Mouse (Mus musculus): Measurements from ENCODE around the gene Kcnma1. TPM values are rescaled to one million over a fixed set of nuclear protein-coding genes. Genes with fewer than 3 reads are reported as not detected.

Kcnma1 gene
- total RNA-seq, 2 experiments from 2014 or later, result not detected

DNA sequence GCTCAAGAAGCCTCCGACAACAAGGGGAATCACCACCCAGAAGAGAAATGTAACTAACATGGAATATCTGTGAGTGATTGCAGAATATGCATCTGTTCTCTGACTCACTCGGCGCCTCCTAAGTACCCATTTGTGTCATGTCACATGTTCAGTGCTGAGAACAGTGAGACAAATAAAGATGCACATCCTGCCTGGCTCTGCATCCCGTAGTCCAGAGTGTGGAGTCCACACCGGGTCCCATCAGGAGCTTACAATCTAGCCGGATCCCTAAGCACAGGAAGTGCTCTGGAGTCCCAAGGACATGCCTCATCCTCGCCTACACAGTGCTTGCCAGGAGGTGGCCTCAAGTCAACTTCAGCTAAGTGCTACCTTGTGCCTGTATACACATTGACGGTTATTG is 32.1 kb downstream of the Kcnma1 start:
- no peak for ATAC-seq (replicated peaks; ENCODE audit: low FRiP score, poor library complexity, severe bottlenecking)

GRCm38 (mm10) chr14:23974685-23975084 is 39.6 kb downstream of the Kcnma1 start:
- no peak for ATAC-seq (replicated peaks; ENCODE audit: low FRiP score, poor library complexity, severe bottlenecking)

DNA sequence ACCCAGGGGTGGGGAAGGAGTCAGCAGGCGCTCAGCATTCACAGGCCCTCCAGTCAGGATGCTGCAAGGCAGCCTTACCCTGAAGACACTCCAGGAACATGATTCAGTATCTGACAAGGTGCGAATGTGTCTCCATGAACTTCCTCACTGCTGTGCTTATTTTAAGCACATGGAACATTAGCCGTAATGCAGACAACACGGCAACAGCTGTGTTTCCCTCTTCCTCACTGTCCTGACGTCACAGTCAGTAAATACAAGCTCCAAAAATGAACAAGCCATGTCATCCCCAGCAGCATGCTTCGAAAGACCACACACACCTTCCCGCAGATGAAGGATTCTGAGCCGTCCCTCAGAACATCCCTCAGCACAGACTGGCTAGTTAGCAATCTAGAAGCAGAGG is 47.8 kb downstream of the Kcnma1 start:
- ATAC-seq (replicated peaks; ENCODE audit: low FRiP score, poor library complexity, severe bottlenecking), result no peak

- no peak for ATAC-seq (replicated peaks; ENCODE audit: low FRiP score, poor library complexity, severe bottlenecking)
These were observed 55.2 kb downstream of the Kcnma1 start for GRCm38 (mm10) chr14:23959061-23959460.

GRCm38 (mm10) chr14:23957270-23957669 is 57.0 kb downstream of the Kcnma1 start:
- no peak for ATAC-seq (replicated peaks; ENCODE audit: low FRiP score, poor library complexity, severe bottlenecking)

GRCm38 (mm10) chr14:23943876-23944275 is 70.4 kb downstream of the Kcnma1 start:
- no peak for ATAC-seq (replicated peaks; ENCODE audit: low FRiP score, poor library complexity, severe bottlenecking)

GRCm38 (mm10) chr14:23943152-23943551 is 71.1 kb downstream of the Kcnma1 start:
- ATAC-seq (replicated peaks; ENCODE audit: low FRiP score, poor library complexity, severe bottlenecking), result no peak

DNA sequence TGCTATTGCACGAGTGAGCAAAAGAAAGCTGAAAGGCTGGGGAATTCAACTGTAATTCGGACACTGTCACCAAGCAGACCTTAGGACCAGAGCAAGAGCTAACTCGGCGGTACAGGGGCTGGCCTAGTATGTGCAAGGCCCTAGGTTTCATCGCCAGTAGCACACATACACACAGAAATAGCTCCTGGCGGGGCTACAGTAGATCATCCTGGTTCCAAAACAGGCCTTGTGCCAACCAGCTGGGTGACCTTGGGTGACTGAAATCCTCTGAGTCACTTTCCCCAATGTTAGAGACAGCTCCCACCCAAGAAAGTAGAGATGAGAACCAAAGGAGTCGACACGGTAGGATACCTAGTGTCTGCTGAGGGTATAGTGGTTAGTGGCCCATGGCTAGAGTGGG is 72.2 kb downstream of the Kcnma1 start:
- no peak for ATAC-seq (replicated peaks; ENCODE audit: low FRiP score, poor library complexity, severe bottlenecking)

DNA sequence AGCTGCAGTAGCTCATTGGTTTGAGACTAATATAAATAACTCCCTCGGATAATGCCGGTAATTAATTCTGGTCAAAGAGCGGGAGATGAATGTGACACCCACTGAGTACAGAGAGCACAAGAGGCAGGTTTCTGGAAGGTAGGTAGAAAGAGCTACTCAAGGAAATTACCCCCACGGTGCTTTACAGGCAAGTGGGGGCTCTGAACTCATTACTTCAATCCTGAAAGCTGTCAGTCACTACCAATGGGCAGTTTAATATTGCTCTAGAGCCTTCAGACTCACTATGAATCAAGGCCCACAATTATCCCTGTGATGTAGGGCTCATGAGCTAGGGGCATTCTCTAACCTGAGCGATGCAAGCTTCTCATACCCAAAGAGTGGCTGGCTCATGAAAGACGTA is 79.3 kb downstream of the Kcnma1 start:
- no peak for ATAC-seq (replicated peaks; ENCODE audit: low FRiP score, poor library complexity, severe bottlenecking)

- ATAC-seq (replicated peaks; ENCODE audit: low FRiP score, poor library complexity, severe bottlenecking), result no peak
These were observed 82.6 kb downstream of the Kcnma1 start for GRCm38 (mm10) chr14:23931671-23932071.

DNA sequence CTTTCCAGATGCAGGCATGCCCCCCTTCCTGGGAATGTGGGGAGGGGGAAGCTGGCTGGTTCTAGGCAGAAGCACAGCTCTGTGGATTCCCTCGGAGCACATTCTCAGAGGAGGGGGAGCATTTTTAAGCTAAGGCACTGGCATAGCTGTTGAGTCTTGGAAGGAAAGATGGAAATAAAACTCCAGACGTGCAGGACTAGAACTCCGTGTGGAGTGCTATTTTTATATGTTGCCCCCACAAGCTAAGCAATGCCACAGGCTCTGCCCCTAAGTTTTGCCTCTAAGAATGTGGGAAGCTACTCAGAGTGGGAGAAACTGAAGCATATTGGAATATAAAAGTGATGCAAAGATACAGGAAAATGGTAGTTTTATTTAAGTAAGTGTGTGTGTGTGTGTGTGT is 85.1 kb downstream of the Kcnma1 start:
- ATAC-seq (replicated peaks; ENCODE audit: low FRiP score, poor library complexity, severe bottlenecking), result no peak

GRCm38 (mm10) chr14:23923356-23923755 is 90.9 kb downstream of the Kcnma1 start:
- ATAC-seq (replicated peaks; ENCODE audit: low FRiP score, poor library complexity, severe bottlenecking), result no peak

DNA sequence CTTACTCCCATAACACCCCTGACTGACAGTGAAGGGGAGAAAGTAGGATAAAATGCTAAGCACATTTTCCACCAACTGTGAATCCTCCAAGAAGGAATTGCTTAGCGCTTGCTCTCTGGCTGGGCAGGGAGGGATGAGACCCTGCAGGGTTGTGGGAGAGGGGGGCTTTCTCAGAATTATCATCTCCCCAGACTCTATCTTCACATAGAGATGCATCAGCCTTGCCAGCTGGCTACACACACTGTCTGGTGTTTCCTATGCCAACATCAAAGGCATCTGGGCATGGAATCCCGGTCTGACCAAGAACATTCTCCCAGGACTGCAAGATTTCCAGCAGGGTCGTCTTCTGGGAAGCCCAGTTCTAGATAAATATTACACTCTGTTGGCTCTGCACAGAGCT is 91.5 kb downstream of the Kcnma1 start:
- no peak for ATAC-seq (replicated peaks; ENCODE audit: low FRiP score, poor library complexity, severe bottlenecking)

GRCm38 (mm10) chr14:23911108-23911629 is 103.1 kb downstream of the Kcnma1 start:
- no peak for ATAC-seq (replicated peaks; ENCODE audit: low FRiP score, poor library complexity, severe bottlenecking)

GRCm38 (mm10) chr14:23908564-23908963 is 105.7 kb downstream of the Kcnma1 start:
- ATAC-seq (replicated peaks; ENCODE audit: low FRiP score, poor library complexity, severe bottlenecking), result no peak

- no peak for ATAC-seq (replicated peaks; ENCODE audit: low FRiP score, poor library complexity, severe bottlenecking)
These were observed 111.5 kb downstream of the Kcnma1 start for GRCm38 (mm10) chr14:23902636-23903279.

DNA sequence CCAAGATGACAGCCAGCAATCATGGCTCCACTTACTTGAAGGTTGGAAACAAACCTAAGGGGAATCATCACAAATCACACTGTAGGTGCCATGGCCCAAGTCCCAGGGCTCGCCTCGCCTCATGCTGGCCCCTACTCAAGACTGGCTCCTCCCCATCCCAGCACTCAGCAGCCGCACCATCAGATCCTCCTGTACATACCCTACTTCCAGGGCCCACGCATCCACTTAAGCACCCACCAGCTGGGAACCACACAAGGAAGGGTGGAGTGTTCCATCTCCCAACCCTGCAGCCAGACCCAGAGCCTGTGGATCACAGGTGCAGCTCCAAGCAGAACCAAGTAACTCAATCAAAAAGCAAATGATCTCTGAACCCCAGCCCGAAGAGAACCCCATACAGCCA is 114.8 kb downstream of the Kcnma1 start:
- no peak for ATAC-seq (replicated peaks; ENCODE audit: low FRiP score, poor library complexity, severe bottlenecking)

DNA sequence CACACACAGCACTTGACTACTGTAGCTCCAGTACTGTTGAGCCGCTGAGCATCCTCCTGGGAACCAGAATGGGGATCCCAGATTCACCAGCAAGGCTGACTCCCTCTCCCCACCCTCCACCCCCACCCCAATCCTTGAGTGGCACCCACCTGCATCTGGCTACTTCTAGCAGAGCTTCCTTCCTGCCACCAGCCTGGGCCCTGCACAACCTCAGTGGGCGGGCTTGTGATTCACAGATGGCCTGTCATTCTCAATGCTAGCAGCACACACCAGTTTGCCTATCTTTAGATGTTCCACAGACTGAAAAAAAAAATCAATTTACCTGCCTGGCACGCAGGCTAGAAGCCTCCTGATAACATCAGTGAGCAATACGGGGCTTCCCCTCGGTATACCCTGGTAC is 116.5 kb downstream of the Kcnma1 start:
- ATAC-seq (replicated peaks; ENCODE audit: low FRiP score, poor library complexity, severe bottlenecking), result no peak

DNA sequence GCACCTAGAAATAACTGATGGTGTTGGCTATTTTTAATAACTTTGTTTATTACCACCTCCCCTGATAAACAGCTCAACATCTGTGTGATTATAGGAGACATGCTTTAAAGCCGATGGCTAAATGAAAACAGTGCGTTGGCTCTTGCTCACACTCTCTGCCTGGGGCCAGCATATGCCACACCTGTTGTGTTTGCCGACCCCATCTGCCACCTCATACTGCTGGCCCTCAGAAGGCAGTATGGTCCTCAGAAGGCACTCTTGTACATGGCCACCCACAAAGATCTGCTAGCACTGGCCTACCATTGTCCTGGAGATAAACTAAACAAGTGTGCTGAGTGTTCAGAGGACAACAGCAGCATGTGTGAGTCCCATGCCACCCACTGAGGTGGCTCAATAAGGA is 118.3 kb downstream of the Kcnma1 start:
- ATAC-seq (replicated peaks; ENCODE audit: low FRiP score, poor library complexity, severe bottlenecking), result no peak

DNA sequence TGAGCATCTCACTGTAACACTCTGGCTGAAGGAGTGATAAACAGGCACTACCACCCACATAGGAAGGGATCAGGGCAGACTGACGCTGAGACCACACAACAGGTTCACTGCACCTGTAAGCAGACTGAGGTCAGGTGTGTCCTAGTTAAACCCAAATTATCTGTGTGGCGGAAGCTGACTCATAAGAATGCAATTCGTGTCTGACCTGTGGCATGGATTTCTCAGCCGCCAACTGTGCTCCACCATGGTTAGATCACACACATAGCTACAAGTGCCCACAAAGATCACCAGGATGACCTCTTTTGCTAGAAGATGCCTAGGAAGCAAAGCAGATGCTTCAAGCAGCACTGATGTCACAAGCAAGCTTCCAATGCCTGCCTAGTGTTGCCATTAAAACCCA is 128.2 kb downstream of the Kcnma1 start:
- no peak for ATAC-seq (replicated peaks; ENCODE audit: low FRiP score, poor library complexity, severe bottlenecking)

DNA sequence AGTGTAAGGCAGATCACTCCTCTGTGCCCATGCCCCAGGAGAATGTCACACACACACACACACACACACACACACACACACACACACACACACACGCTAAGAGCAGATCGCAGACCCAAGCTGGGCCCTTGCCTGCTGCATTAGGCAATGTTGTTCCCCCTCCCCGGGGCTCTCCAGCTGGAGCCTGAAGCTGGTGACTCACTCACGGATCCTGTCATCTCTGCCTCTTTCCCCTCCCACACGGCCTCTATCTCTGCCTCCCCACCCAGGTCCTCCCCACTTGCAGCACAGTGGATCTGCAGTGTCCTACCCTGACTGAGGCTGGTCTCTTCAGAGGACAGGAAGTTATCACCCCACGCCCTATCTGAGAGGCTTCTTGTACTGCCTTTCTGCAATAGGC is 128.8 kb downstream of the Kcnma1 start:
- ATAC-seq (replicated peaks; ENCODE audit: low FRiP score, poor library complexity, severe bottlenecking), result no peak

DNA sequence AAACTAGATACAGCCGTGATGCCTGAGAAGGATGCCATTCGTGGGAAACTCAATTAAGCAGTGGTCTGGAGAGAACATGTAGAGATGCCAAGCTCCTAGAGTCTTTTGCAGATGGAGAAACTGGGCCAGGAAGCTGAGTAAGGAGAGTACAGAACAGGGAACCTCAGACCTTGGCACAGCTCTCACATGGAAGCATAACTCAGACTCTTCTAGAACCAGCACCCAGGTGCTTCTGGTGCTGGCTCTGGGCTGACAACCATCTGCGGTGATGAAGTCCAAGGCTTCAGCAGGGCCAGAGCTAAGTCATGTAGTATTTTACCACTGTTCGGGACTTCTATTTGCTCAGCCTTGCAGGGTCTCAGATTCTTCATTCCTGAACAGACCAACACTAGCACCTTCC is 129.2 kb downstream of the Kcnma1 start:
- ATAC-seq (replicated peaks; ENCODE audit: low FRiP score, poor library complexity, severe bottlenecking), result no peak
